Mouse (Mus musculus) left cerebral cortex, postnatal 36 days (tissue): ENCODE data around the gene Zfp607b. TPM values are rescaled to one million over a fixed set of nuclear protein-coding genes. Genes with fewer than 3 reads are reported as not detected.

Experiments
- DNase-seq, 2 experiments: peaks; one replicate each; pipeline ENCODE4 v3.0.0; 2021 to 2022; ENCODE audit warnings: low spot score in 2 of 2, mixed read lengths in 1 of 2
- intact Hi-C: fragments of 180-260 bp; cut with DNase I; formaldehyde crosslinking; loops from one replicate; pipeline ENCODE4 v1.15.1; 2025
- total RNA-seq, 2 experiments: library from RNA; stranded (reverse); gene quantifications; 2 replicates each; pipeline ENCODE4 v1.2.3; 2021

Zfp607b gene
- total RNA-seq, 2 experiments from 2014 or later: 8.1 to 10.7 TPM

DNA sequence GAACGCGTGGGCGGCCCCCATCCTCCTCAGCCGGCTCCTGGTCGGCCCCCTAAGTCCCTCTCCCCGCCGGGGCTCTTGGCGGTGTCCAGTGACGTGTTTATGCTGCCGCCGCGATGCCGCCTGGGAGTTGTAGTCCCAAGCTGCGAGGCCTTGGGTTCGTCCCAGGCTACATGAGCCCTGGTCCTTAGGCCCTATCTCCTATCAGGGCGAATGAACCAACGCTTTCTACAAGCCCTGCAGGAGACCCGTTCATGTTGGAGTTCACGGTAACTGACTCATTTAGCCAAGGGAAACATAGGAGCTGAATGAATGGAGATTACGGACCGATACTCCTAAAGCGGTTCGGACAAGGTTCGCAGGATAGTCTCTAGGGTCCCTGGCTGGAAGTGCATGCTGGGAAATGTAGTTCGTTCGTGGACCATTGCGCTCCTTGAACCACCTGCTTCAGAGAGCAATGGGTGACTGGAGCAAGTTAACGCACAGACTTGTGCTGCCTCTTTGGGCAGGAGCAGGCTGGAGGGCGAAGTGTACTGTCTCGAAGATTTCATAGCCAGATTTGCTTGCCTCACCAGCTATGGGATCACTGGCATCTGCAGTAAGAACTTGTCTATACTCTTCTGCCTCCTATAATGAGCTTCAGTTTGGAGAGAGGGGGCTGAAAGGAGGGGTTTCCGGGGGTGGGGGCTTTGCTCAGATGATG is 14.5 kb upstream of the Zfp607b start, which contains the start of gene Map3k10:
Gene Map3k10 (minus strand): TSS at position 77 of the 700 bp plus-strand sequence.
- intact Hi-C loops: no loop called here
- DNase-seq: peak; percentile 97

DNA sequence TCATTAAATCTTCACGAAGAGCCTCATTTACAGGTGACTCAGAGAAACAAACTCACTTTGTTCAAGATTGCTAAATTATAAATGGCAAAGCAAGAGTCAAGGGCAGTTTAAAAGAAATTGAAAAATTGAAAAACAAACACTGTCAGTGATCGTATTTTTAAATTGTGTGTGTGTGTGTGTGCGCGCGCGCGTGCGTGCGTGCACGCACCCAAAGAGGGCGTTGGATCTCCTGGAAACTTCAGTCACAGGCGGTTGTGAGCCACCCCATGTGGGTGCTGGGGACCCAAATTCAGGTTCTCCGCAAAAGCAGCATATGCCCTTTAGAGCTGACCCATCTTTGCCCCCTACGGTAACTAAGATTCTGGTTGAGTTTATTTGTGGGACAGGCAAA is 13.9 kb upstream of the Zfp607b start:
- no peak for DNase-seq
- intact Hi-C loops: no loop called here

- intact Hi-C loops: no loop called here
- no peak for DNase-seq
Observed at GRCm38 (mm10) chr7:27683218-27683617, 5.9 kb upstream of the Zfp607b start.

- intact Hi-C loops: loop anchor here (1.0 to 5.0 kb wide), 3 partner anchors 34 to 94 kb away; partner anchors contain the start of gene Akt2
- no peak for DNase-seq
Observed at GRCm38 (mm10) chr7:27685220-27685619, 3.9 kb upstream of the Zfp607b start.

DNA sequence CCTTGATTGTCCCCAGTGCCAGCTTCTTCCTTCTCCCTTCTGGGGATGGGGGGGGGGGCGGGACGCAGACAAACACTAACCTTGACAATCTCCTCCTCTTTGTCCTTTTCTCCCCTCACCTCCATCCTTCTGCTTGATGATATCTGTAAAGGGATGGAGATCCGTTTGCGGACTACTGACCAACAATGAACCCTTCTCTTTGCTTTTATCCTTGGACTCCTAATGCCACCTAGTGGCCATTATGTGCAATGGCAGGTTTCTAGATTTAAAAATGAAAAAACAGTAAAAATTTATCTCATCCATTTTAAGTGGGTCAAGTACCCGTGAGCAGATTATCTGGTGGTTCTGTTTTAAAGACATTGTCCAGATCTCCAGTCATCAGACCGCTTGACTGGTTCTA is 3.5 kb upstream of the Zfp607b start:
- no peak for DNase-seq
- intact Hi-C loops: loop anchor here (1.0 to 5.0 kb wide), 3 partner anchors 34 to 95 kb away; partner anchors contain the start of gene Akt2

GRCm38 (mm10) chr7:27687043-27687442 is 2.1 kb upstream of the Zfp607b start:
- intact Hi-C loops: loop anchor here (5.0 kb wide), 1 partner anchor 40 kb away; no protein-coding TSS in a partner anchor
- no peak for DNase-seq

- intact Hi-C loops: loop anchor here (5.0 kb wide), 1 partner anchor 39 kb away; no protein-coding TSS in a partner anchor
- DNase-seq: no peak
Observed at GRCm38 (mm10) chr7:27687836-27688235, 1.3 kb upstream of the Zfp607b start.

- no peak for DNase-seq
- intact Hi-C loops: loop anchor here (5.0 kb wide), 1 partner anchor 39 kb away; no protein-coding TSS in a partner anchor
Observed at GRCm38 (mm10) chr7:27688246-27688788, 823 bp upstream of the Zfp607b start.

GRCm38 (mm10) chr7:27691076-27691475 is 1.9 kb downstream of the Zfp607b start:
- no peak for DNase-seq
- intact Hi-C loops: no loop called here

DNA sequence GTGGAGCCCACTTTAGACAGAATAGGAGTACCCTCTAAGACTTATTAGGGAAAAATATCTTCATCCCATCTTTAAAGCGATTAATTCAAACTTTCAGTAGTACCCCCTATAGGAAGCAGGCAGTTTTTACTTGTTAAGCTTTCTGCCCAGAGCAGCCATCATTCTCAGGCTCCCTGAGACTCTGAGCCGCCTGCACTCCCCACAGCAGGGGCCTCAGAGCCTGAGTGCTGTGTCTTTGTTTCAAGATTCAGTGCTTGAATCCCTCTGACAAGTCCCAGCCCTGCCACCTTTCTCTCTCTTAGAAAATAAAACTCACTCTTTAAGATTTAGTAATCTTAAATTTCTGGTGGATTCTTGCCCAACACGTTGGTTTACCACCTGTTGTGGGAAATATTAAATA is 7.6 kb downstream of the Zfp607b start:
- DNase-seq: no peak
- intact Hi-C loops: no loop called here

GRCm38 (mm10) chr7:27710402-27710801 is 21.3 kb downstream of the Zfp607b start:
- no peak for DNase-seq

DNA sequence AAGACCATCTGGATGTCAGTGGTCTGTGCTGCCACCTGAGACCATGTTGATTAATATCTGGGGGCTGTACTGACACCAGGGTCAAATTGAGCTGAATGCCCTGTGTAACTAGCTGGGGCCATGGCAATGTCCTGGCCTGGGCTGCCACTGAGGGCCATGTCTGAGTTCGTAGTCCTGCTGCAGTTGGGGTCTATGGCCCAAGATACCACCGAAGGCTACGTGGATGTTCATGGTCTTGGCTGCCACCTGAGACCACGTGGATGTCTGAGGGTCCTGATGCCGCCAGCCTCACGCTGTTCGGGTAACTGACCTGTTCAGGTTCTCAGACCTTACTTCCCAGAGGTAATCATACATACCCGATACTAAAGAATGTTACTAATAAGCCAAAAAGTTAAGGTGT is 32.8 kb downstream of the Zfp607b start:
- intact Hi-C loops: no loop called here
- DNase-seq: no peak

More at GRCm38 (mm10) chr7:27710402-27710801, 21.3 kb downstream of the Zfp607b start:
- intact Hi-C loops: no loop called here

DNA sequence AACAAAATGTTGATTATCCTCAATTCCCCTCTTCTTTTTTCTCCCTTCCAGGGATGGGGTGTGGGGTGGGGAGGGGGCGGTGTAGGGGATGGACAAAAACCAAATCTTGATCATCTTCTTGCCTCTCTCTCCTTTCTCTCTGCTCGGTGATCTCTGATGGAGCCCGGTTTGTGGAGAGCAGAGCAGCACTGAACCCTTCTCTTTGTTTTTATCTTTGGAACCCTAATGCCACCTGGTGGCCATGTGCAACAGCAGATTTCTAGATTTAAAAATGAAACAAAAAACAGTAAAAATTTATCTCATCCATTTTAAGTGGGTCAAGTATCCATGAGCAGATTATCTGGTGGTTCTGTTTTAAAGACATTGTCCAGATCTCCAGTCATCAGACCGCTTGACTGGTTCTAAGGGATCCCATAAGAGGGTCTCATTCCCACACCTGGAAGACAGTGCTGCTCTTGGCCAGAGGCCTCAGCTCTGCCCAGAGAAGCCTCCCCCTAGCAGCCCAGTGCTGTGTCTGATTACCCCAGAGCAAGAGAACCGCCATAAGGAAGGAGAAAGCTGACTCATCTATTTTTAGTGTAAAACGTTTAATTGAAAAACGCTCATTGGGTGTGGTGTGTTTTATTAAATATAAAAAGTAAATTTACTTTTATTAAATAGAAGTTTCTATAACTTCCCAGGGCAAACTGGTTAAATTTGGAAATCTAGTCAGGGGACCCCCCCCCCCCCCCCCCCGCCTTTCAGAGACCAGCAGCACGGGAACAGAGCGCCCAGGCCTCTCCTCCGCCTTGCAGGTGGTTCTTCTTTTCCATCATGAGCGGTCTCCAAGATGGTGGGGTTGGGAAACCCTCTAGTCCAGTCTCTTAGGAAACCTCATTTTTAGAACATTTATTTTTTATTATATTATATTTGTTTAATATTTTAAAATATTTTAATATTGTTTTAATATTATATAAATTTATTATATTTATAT is 36.7 kb downstream of the Zfp607b start:
- intact Hi-C loops: loop anchor here (5.0 kb wide), 1 partner anchor 39 kb away; the partner anchor contains the start of gene Zfp607b
- DNase-seq: peak in 1 of 2 experiments; percentile 35

DNA sequence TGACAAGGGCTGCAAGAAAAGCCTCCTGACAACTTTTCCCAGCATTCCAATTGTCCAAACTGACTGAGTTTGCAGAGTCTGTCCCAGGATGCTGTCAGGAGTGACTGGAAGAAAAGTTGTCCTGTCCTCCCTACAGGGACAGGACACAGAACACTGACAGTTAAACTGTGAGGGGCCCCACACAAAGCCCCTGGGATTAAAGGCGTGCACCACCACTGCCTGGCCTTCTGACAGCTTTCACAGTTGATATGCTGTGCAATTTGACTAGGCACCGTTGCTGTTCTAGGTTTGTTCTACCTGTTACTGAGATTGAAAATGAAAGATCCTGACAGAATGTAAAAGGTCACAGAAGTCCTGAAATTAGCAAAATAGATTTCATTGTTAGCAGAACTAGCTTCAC is 38.3 kb downstream of the Zfp607b start:
- no peak for DNase-seq
- intact Hi-C loops: loop anchor here (5.0 kb wide), 1 partner anchor 40 kb away; the partner anchor contains the start of gene Zfp607b

DNA sequence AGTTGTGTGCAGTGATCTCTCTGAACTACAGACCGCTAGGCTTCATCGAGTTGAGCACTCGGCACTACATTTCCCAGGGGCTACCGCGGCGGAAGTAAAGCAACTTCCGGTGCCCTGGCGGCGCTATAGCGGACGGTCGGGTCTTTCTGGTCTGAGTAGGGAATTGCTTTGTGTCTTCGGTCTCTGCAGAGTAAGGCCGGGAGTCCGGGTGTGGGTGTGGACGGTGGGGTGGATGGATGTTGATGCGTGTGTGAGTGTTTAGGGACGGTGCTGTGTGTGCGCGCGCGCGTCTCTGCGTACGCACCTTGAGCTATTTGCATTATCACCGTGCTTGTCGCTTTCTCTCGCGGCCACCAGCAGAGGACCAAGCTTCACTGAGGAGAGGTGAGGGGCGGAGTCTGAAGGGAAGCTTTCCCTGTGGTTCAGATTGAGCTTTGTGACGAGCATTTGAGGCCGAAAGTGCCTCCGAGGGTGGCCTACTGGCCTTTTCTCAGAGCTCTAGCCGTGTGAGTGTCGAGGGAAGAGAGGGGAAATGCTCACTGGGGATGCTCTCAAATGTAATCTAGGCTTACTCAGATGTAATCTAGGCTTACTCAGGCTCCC is 42.2 kb downstream of the Zfp607b start, which contains the start of gene Zfp60:
Gene Zfp60 (plus strand): TSS at position 109 of the 603 bp plus-strand sequence.
- intact Hi-C loops: loop anchor here (5.0 kb wide), 1 partner anchor 71 kb away; no protein-coding TSS in a partner anchor
- DNase-seq: peak; percentile 89

GRCm38 (mm10) chr7:27731946-27732345 is 42.8 kb downstream of the Zfp607b start:
- intact Hi-C loops: loop anchor here (5.0 kb wide), 1 partner anchor 70 kb away; no protein-coding TSS in a partner anchor
- no peak for DNase-seq

DNA sequence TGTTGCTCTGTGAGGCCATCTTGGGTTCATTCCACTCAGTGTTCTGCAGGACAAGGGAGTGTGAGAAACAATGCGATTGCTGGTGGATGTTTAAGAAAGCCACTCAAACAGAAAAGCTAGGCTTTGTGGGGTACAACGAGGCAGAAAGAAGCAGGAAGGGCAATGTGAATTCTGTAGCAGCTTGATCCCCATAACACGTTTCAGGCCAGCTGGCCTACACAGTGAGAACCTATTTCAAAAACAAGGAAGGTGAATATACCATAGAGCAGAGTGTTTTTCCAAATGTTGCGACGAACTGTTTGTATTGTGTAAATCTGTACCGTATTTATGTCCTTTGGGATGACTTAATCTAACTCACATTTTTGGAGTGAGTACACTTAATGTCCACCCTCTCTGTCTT is 43.4 kb downstream of the Zfp607b start:
- intact Hi-C loops: loop anchor here (5.0 kb wide), 1 partner anchor 70 kb away; no protein-coding TSS in a partner anchor
- no peak for DNase-seq

DNA sequence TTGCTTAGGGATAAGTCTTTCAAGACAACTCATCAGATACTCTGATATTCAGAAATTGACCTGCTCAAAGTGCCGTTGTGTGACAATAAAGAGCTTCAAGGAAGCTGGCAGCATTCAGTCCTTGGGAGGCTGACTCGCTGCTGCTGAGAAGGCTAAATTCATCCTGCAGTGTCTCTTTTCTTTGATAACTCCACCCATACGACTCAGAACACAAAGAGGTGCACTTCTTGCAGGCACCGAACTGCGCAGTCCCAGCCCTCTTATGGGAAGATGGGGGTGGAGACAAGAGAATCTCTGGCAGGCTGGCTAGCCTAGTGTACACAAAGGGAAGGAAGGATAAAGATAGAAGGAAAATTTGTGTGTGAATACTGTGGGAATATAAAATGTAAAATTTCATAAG is 46.3 kb downstream of the Zfp607b start:
- peak in 1 of 2 experiments; percentile 25 for DNase-seq
- intact Hi-C loops: no loop called here
